Mouse (Mus musculus): ENCODE data around the gene Zfp286.
"Not testable (repeated sequence)": the region's sequence is repeated elsewhere in the genome, so short reads cannot be mapped to it uniquely, and the experiment has no call there.

The Zfp286 gene

DNA sequence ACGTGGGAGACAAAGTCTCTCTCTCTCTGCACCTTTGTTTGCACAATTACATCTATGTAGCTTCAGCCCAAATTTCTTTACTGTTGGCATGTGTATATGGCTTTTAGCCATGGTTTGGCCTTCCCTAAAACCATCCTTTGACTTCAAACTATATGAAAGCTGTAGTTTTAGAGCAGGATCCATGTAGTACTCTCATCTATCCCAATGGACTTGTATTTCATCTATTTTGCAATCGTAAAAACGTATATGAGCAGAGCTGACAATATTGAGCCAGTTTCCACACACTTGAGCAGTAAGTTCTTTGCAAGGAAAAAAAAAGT is 315 bp upstream of the Zfp286 start:
- DNase-seq (ENCODE audit: low spot score): no peak

GRCm38 (mm10) chr11:62776510-62776909 is 12.8 kb downstream of the Zfp286 start:
- no peak for DNase-seq (ENCODE audit: low spot score)

- DNase-seq (ENCODE audit: low spot score): no peak
Observed at GRCm38 (mm10) chr11:62760755-62761457, 28.4 kb downstream of the Zfp286 start.

GRCm38 (mm10) chr11:62758491-62758890 is 30.8 kb downstream of the Zfp286 start:
- no peak for DNase-seq (ENCODE audit: low spot score)

DNA sequence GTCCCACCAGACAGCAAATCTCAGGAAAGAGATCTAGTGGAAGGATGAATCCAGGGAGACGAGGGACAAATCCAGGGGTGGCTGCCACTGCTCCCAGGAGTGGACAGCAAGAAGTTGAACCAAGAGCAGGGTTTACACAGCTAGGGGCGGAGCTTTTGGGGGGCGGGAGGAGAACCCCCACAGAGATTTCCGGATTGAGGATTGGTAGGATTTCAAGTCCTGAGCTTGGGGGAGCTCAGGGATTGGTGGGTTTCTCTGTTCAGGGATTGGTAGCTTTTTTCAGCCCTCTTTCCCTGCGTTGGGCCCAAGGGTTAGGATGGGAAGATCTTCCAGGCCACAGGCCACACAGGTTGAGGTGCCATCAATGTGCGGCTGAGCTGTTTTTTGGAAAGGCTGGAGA is 31.4 kb downstream of the Zfp286 start:
- DNase-seq (ENCODE audit: low spot score): no peak

GRCm38 (mm10) chr11:62757143-62757507 is 32.1 kb downstream of the Zfp286 start:
- DNase-seq (ENCODE audit: low spot score): no peak

DNA sequence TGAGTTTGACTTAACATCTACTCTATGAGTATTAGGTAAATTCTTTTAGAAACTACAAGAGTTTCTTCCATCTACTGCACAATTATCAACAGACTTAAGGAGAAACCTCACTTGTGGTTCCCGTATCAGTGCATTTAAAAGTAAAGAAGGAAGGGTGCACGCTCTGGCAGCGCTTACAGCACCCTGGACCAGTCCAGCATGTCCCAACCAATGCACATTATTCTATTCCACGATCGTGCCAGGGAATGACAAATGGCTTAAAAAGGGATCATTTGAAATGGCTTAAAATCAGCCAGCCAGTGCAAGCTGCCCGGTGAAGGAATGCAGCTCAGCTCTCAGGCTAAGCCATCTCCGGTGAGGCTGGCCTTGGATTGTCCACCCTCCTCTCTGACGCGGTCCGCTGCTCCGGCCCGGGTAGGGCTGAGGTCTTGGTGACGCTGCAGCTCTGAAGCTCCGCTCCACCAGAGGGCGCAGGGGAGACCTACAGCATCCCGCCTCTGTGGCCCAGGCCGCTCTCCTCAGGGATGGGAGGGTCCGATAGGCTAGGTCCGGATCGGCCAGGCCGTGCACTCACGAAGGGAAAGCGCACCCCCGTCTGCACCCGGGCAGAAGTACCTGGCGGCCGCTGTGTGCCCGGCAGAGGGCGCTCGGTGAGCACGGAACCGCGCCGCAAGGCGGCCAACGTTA is 32.7 kb downstream of the Zfp286 start:
- peak; percentile 94 for DNase-seq (ENCODE audit: low spot score)

- DNase-seq (ENCODE audit: low spot score): no peak
Observed at GRCm38 (mm10) chr11:62752780-62753179, 36.5 kb downstream of the Zfp286 start, which contains the start of gene Gm10428. Gm10428 (plus strand) TSS chr11:62753100.

- DNase-seq (ENCODE audit: low spot score): no peak
Observed at GRCm38 (mm10) chr11:62752191-62752590, 37.1 kb downstream of the Zfp286 start.

DNA sequence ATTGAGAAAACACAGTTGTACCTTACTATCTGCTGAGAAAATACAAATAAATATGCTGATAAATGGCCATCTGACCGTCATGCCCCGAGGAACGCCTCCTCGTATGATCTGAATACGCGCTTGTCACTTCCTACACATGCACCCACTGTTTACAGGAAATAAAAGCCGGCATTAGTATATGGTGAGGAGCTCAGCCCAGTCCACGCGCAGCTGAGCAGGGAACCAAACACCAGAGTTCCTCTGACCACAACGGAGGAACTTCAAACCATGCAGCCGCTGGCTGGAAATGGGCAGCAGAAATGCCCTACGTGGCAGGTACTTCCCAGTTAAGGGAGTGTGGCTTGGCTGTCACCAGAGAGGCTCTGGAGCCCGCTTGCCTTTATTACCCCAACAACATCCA is 39.8 kb downstream of the Zfp286 start:
- DNase-seq (ENCODE audit: low spot score): not testable (repeated sequence)

- no peak for DNase-seq (ENCODE audit: low spot score)
Observed at GRCm38 (mm10) chr11:62748062-62748461, 41.2 kb downstream of the Zfp286 start.

GRCm38 (mm10) chr11:62747227-62747626 is 42.0 kb downstream of the Zfp286 start:
- no peak for DNase-seq (ENCODE audit: low spot score)

DNA sequence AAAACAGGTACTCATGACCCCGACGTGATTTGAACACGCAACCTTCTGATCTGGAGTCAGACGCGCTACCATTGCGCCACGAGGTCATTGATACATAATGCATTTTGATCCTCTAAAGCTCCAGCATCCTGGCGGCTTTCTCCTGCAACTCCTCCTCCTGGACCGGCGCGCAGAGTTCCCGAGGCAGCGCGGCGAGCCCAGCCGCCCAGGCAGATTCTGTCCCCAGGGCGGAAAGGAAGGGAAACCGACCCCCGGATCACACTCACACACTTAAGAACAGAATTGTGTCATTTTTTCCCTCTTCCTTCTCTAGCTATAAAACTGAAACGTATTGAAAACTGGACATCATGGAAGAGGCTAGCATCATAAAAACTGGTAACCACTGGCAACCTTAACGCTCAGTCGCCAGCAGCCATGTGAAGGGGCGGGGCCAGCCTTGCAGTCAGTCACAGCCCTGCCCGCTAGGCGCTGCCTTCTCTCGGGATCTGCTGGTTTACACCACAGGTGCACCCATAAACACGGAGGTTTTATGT is 43.2 kb downstream of the Zfp286 start:
- peak; percentile 23 for DNase-seq (ENCODE audit: low spot score)

DNA sequence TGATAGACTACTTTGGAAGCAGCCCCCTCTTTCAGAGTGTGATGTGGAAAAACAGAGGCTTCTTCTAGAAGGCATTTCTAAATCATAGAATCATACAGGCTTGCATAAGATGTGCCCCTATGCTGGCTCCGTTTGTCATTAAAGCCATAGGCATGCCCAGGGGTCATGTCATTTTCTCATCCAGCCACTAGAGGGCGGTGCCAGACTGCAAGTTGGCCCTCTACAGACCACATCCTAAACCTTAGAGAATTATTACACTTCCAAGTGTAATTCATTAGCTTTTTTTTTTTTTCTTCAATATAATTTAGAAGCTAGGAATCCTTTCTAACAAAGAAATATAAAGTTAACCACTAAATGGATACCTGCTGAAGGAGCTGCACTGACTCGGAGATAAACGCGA is 45.2 kb downstream of the Zfp286 start:
- peak; percentile 56 for DNase-seq (ENCODE audit: low spot score)

DNA sequence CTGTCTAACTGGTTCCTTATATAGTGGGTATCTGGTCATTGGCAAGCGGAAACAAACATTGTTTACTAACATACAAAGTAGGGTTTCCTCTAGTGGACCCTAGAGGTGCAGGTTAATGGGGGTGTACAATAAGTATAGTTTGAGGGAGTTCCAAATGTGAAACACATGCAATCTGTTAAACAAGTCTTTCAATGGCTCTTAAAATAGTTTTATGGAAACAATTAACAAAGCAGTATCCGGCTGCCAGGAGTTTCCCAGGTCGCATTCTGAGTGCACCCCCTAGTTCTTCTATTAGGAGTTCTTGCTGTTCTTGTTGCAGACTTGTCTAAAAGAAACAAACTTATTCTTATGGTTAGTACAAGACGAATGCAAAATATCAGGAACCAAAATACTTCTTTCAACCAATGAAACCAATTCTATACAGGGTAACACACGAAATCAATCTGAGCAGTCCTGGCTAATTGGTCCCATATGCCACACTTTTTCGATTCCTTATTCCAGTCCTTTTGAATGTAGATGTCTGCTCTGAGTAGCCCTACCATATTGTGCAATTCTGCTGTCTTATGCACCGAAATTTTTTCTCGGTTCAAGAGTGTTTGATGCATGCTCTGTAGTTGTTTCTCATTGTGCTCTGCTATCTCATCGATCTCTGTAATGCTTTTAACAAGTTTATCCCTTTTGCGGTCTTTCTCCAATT is 46.9 kb downstream of the Zfp286 start:
- no peak for DNase-seq (ENCODE audit: low spot score)

- DNase-seq (ENCODE audit: low spot score): no peak
Observed at GRCm38 (mm10) chr11:62741186-62741585, 48.1 kb downstream of the Zfp286 start.

DNA sequence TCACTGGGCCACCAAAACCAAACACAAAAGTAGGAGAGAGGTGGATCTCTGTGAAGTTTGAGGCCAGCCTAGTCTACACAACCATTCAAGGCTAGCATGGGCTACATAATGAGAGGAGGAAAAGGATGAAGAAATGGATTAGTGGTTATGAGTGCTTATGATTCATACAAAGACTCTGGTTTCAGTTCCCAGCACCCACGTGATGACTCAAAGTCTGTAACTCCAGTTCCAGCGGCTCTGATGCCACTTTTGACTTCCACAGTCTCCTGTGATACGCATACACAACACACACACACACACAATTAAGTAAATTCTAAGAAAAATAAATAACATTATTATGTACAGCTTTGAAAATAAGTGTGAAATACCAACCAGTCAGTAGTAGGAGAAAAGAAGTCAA is 56.6 kb downstream of the Zfp286 start:
- no peak for DNase-seq (ENCODE audit: low spot score)

- no peak for DNase-seq (ENCODE audit: low spot score)
Observed at GRCm38 (mm10) chr11:62732022-62732387, 57.3 kb downstream of the Zfp286 start.

GRCm38 (mm10) chr11:62731311-62732021 is 57.8 kb downstream of the Zfp286 start, which contains the start of gene Zfp287:
Zfp287 (minus strand) TSS chr11:62731905.
- peak; percentile 75 for DNase-seq (ENCODE audit: low spot score)

DNA sequence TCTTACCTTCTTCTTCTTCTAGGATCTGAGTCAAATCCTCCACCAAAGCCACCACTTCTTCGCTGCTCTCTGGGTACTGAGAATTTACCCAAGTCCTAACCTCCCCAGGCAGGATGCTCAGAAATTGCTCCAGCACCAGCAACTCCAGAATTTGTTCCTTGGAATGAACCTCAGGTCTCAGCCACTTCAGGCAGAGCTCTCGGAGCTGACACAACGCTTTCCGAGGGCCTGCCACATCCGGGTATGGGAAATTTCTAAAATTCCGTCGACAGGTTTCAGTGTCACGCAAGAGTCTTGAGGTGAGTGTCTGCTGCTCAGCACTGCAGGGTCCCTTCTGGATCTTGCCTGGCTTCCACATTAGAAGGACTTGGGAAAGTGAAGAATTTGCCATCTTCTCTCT is 61.0 kb downstream of the Zfp286 start:
- no peak for DNase-seq (ENCODE audit: low spot score)

- no peak for DNase-seq (ENCODE audit: low spot score)
Observed at GRCm38 (mm10) chr11:62710657-62711056, 78.6 kb downstream of the Zfp286 start.

DNA sequence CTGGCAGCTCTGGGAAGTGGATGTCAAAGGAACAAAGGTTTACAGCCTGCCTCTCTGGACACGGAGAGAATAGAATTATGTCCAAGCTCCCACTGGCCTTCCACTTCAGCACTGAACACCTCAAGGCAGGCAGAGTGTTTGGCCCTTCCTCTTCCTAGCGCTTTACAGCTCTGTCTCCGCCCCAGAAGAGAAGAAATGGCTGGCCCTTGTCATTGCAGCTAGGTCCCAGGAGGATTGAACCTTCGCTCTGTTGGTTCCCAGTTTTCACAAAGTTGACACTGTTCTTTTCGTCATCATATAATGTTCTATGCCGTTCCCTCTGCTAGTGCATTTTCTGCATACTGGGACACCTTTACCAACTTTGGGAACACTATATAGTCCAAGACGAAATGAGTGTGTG is 81.0 kb downstream of the Zfp286 start:
- no peak for DNase-seq (ENCODE audit: low spot score)

All from ovary, postnatal 14 days (tissue).